Comparison of ENCODE assay signal across 8 mouse cellular contexts in genomic region chr12:113097749-113098281, GRCm38 (mm10). TPM values are rescaled to one million over a fixed set of nuclear protein-coding genes. Genes with fewer than 3 reads are reported as not detected.
DNase-seq lines count a peak whose midpoint lies in the region; ATAC-seq and TF ChIP-seq lines count a peak whose summit lies in the region.

Gene Mta1, plus strand, starts transcription at chr12:113098278.

- H3K4me1 ChIP-seq in hindbrain, embryonic 14.5 days (replicated peaks; ENCODE audit: control insufficient read depth, insufficient read depth, low read length): peaks cover 30% of the 10 kb centered on the region
- H3K4me1 ChIP-seq in stomach, embryonic 14.5 days (ENCODE audit: control insufficient read depth, insufficient read depth, low read length): peaks cover 27% of the 10 kb centered on the region

- no peaks in the 10 kb centered on the region for H3K9me3 ChIP-seq in hindbrain, embryonic 14.5 days (ENCODE audit: control insufficient read depth, low read length)
- H3K9me3 ChIP-seq in stomach, embryonic 14.5 days (ENCODE audit: control insufficient read depth, low read depth, low read length): no peaks in the 10 kb centered on the region

- H3K27me3 ChIP-seq in hindbrain, embryonic 14.5 days (ENCODE audit: control insufficient read depth, insufficient read depth, low read length): no peaks in the 10 kb centered on the region
- H3K27me3 ChIP-seq in stomach, embryonic 14.5 days (ENCODE audit: control insufficient read depth, insufficient read depth, low read length): no peaks in the 10 kb centered on the region

- peak; percentile 61 for ATAC-seq in hindbrain, embryonic 14.5 days (ENCODE audit: low FRiP score)
- peak; percentile 52 for ATAC-seq in megakaryocyte progenitor cell, adult 5-6 weeks (replicated peaks; ENCODE audit: poor library complexity)
- peak; percentile 79 for ATAC-seq in stomach, embryonic 14.5 days (ENCODE audit: insufficient number of reproducible peaks, insufficient read depth, low FRiP score, low read depth)

- H3K4me3 ChIP-seq in gastrocnemius, adult 2 months: peak within 1 kb of the TSS; percentile 95
- peak within 1 kb of the TSS; percentile 95 for H3K4me3 ChIP-seq in hindbrain, embryonic 14.5 days (replicated peaks; ENCODE audit: low read length)
- peak within 1 kb of the TSS; percentile 91 for H3K4me3 ChIP-seq in stomach, embryonic 14.5 days (ENCODE audit: low read depth, low read length)

- intact Hi-C loops in gastrocnemius, adult 2 months (cut with DNase I): no loop called here
- intact Hi-C loops in left cerebral cortex, postnatal 25 days (cut with DNase I): loop anchor here (2.0 to 5.0 kb wide), 2 partner anchors 23 to 96 kb away; partner anchors contain the start of genes Brf1 and Tex22

- 1% methylated on average over 31 of the region's 53 CpGs for WGBS in hindbrain, embryonic 14.5 days
- 1% methylated on average over 32 of the region's 53 CpGs for WGBS in stomach, embryonic 14.5 days

- DNase-seq in ovary, postnatal 36 days (ENCODE audit: low spot score): peak; percentile 65
- DNase-seq in ovary, postnatal 10 days (ENCODE audit: low spot score): no peak
- DNase-seq in cerebellum, postnatal 10 days: peak; percentile 71 to 81
- peak; percentile 77 for DNase-seq in gastrocnemius, adult 2 months
- peak; percentile 53 for DNase-seq in hindbrain, embryonic 14.5 days (ENCODE audit: low spot score)
- DNase-seq in left cerebral cortex, postnatal 25 days (ENCODE audit: low spot score in 2 of 2): peak in 1 of 2 experiments; percentile 51

- peak within 1 kb of the TSS; percentile 86 for H3K27ac ChIP-seq in gastrocnemius, adult 2 months
- peak within 1 kb of the TSS; percentile 83 for H3K27ac ChIP-seq in hindbrain, embryonic 14.5 days
- H3K27ac ChIP-seq in stomach, embryonic 14.5 days (ENCODE audit: low read length): peak within 1 kb of the TSS; percentile 56; the same call in 1 of the 2 replicates

- peak within 1 kb of the TSS; percentile 98 for H3K9ac ChIP-seq in hindbrain, embryonic 14.5 days
- peak within 1 kb of the TSS; percentile 99 for H3K9ac ChIP-seq in stomach, embryonic 14.5 days (replicated peaks; ENCODE audit: low read depth, low read length)

- TF ChIP-seq CTCF in gastrocnemius, adult 2 months (IDR thresholded peaks at IDR 0.05): no peak

- peak within 1 kb of the TSS; percentile 99 for H3K4me2 ChIP-seq in hindbrain, embryonic 14.5 days (replicated peaks)
- H3K4me2 ChIP-seq in stomach, embryonic 14.5 days (replicated peaks; ENCODE audit: low read depth, low read length): peak within 1 kb of the TSS; percentile 87

- no peaks in the 10 kb centered on the region for H3K36me3 ChIP-seq in hindbrain, embryonic 14.5 days (replicated peaks; ENCODE audit: control insufficient read depth, insufficient read depth)
- peaks cover 1% of the 10 kb centered on the region; the same call in 1 of the 2 replicates for H3K36me3 ChIP-seq in stomach, embryonic 14.5 days (ENCODE audit: control insufficient read depth, insufficient read depth, low read length)

RNA-seq across cellular contexts. Expression of gene Mta1, which starts in this region (rescaled TPM):
- 10 to 100 TPM; 36.2 to 41.5 TPM for total RNA-seq in gastrocnemius, adult 2 months (2021)
- 17.8 and 19.3 TPM in 2 replicates for polyA plus RNA-seq in hindbrain, embryonic 14.5 days (2014; fragmentation: Nextera tagmentation; extraction: Ambion mirVana)
- total RNA-seq in left cerebral cortex, postnatal 25 days (2021): 10 to 100 TPM; 76.7 to 82.7 TPM
- 61.2 and 66.3 TPM in 2 replicates for total RNA-seq in megakaryocyte progenitor cell, adult 5-6 weeks (2015)
- 32.4 TPM in 2 replicates for total RNA-seq in megakaryocyte progenitor cell, adult 5-6 weeks (2017)
- 18.7 and 21.8 TPM in 2 replicates for polyA plus RNA-seq in stomach, embryonic 14.5 days (2014; fragmentation: Nextera tagmentation; extraction: Ambion mirVana)
